Mouse (Mus musculus) kidney, adult 2 months (tissue): ENCODE results near the gene Napepld.

Experiments used
- CTCF ChIP-seq: fragments of 200-500 bp; conservative IDR thresholded peaks from 2 replicates; pipeline ENCODE4 v1.5.1; 2011; ENCODE audit warnings: low read depth, mild to moderate bottlenecking, control low read depth, low read length, moderate library complexity, mixed read lengths; ENCODE audit not compliant: insufficient read depth, insufficient read length
- POLR2A ChIP-seq: fragments of 200-500 bp; IDR thresholded peaks from one replicate; pipeline ENCODE4 v1.6.1; 2011; ENCODE audit warnings: low read depth, low read length, control low read depth

DNA sequence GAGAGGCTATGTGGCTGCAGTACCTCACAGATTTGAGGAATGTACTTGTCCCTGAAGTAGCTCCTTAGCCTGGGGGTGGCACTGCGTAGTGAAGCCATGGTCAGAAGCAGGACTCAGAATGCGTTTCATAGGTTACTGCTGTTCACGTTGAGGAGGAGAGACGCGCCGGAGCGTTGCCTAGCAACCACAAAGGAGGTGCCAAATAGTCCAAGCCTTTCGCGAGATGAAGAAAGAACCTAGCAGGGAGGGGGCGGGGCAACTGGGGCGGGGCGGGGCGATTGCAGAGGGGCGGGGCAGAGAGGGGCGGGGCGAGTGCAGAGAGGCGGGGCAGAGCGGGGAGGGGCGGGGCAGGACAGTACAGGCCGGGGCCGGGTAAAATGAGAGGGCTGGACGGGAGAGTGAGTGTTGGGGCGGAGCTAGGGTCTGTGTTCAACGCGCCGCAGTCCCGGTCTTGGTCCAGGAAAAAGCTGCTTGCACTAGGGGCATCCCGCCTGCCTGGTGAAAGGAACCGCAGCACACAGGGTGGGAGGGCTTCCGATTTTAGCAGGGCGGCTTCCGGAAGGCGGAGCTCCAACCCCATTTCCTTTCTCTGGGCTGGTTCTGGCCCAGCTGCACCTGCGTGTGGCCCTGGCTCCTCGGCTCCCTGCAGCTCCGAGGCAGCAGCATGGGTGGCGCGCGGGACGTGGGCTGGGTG is 55.6 kb downstream of the Napepld start, which contains the start of the genes Fbxl13 and Armc10:
- TF ChIP-seq CTCF (no peak), POLR2A (peak; percentile 20)
